Mouse (Mus musculus): ENCODE data around the gene Igfbpl1. TPM values are rescaled to one million over a fixed set of nuclear protein-coding genes. Genes with fewer than 3 reads are reported as not detected.

Igfbpl1 gene
- total RNA-seq, 2 experiments from 2014 or later: not detected

GRCm38 (mm10) chr4:45822781-45823575, 3.7 kb downstream of the Igfbpl1 start:
- DNase-seq: no peak

GRCm38 (mm10) chr4:45821995-45822394, 4.7 kb downstream of the Igfbpl1 start:
- no peak for DNase-seq

GRCm38 (mm10) chr4:45820074-45820830, 6.5 kb downstream of the Igfbpl1 start:
- DNase-seq: peak; percentile 76 to 78

GRCm38 (mm10) chr4:45819208-45819931, 7.4 kb downstream of the Igfbpl1 start:
- DNase-seq: peak; percentile 34 to 52

GRCm38 (mm10) chr4:45818814-45819207, 7.9 kb downstream of the Igfbpl1 start:
- no peak for DNase-seq

GRCm38 (mm10) chr4:45815542-45815941, 11.2 kb downstream of the Igfbpl1 start:
- DNase-seq: peak; percentile 63 to 72

GRCm38 (mm10) chr4:45811250-45811649, 15.5 kb downstream of the Igfbpl1 start:
- DNase-seq: no peak

- DNase-seq: no peak
Measured at GRCm38 (mm10) chr4:45808034-45808433, 18.7 kb downstream of the Igfbpl1 start.

GRCm38 (mm10) chr4:45802900-45803299, 23.8 kb downstream of the Igfbpl1 start:
- DNase-seq: no peak

- DNase-seq: peak in 1 of 2 experiments; percentile 12
Measured at GRCm38 (mm10) chr4:45799956-45800537, 26.7 kb downstream of the Igfbpl1 start.

- peak; percentile 89 to 92 for DNase-seq
Measured at GRCm38 (mm10) chr4:45798964-45799363, 27.8 kb downstream of the Igfbpl1 start, which contains the start of gene Aldh1b1. Aldh1b1 (plus strand) TSS chr4:45799022.

- no peak for DNase-seq
Measured at GRCm38 (mm10) chr4:45796760-45797159, 30.0 kb downstream of the Igfbpl1 start.

GRCm38 (mm10) chr4:45795191-45795811, 31.4 kb downstream of the Igfbpl1 start:
- no peak for DNase-seq

- DNase-seq: no peak
Measured at GRCm38 (mm10) chr4:45790018-45790417, 36.7 kb downstream of the Igfbpl1 start.

- DNase-seq: no peak
Measured at GRCm38 (mm10) chr4:45789263-45789958, 37.3 kb downstream of the Igfbpl1 start.

GRCm38 (mm10) chr4:45788446-45789081, 38.2 kb downstream of the Igfbpl1 start:
- DNase-seq: no peak

- DNase-seq: no peak
Measured at GRCm38 (mm10) chr4:45786674-45787073, 40.0 kb downstream of the Igfbpl1 start.

GRCm38 (mm10) chr4:45785959-45786358, 40.8 kb downstream of the Igfbpl1 start:
- no peak for DNase-seq

GRCm38 (mm10) chr4:45783671-45784070, 43.1 kb downstream of the Igfbpl1 start:
- DNase-seq: no peak

- peak; percentile 71 to 74 for DNase-seq
Measured at GRCm38 (mm10) chr4:45771619-45772018, 55.1 kb downstream of the Igfbpl1 start.

Data from adrenal gland, postnatal 36 days (tissue).